Mouse (Mus musculus) embryonic facial prominence, embryonic 14.5 days (tissue): Measurements from ENCODE around the gene Gm13090. TPM values are rescaled to one million over a fixed set of nuclear protein-coding genes. Genes with fewer than 3 reads are reported as not detected.
A peak's percentile ranks its signal among the peaks of the same experiment; 100 is the strongest.

ENCODE experiments used
- ATAC-seq: fragments of 200-750 bp; cut with Nextera tagmentation; 2 replicates; pipeline ENCODE4 v1.8.0; 2017; ENCODE audit warnings: low read depth, moderate number of reproducible peaks, moderate TSS enrichment
- DNase-seq: peaks from one replicate; pipeline ENCODE4 v3.0.0-alpha.2; 2015; ENCODE audit warnings: low spot score
- H3K27ac ChIP-seq: fragments of 300-500 bp; sonication (generic); replicated peaks from 2 replicates; pipeline ENCODE4 v1.5.1; 2014; ENCODE audit warnings: low read depth, mild to moderate bottlenecking, low read length, moderate library complexity
- H3K27me3 ChIP-seq: fragments of 300-500 bp; sonication (generic); replicated peaks from 2 replicates; pipeline ENCODE4 v1.6.1; 2014; ENCODE audit warnings: low read length; ENCODE audit not compliant: control insufficient read depth, insufficient read depth
- H3K36me3 ChIP-seq: fragments of 300-500 bp; sonication (generic); 2 replicates; pipeline ENCODE4 v1.6.1; 2014; ENCODE audit warnings: low read length, mixed read lengths; ENCODE audit not compliant: control insufficient read depth, insufficient read depth
- H3K4me1 ChIP-seq: fragments of 300-500 bp; sonication (generic); 2 replicates; pipeline ENCODE4 v1.6.1; 2014; ENCODE audit warnings: antibody characterized with exemption, low read length; ENCODE audit not compliant: control insufficient read depth, insufficient read depth
- H3K4me2 ChIP-seq: fragments of 300-500 bp; sonication (generic); 2 replicates; pipeline ENCODE4 v1.6.1; 2014; ENCODE audit warnings: low read depth, mild to moderate bottlenecking, low read length, moderate library complexity, mixed read lengths
- H3K4me3 ChIP-seq: fragments of 300-500 bp; sonication (generic); 2 replicates; pipeline ENCODE4 v1.5.1; 2014; ENCODE audit warnings: low read depth, mild to moderate bottlenecking, low read length
- H3K9ac ChIP-seq: fragments of 300-500 bp; sonication (generic); 2 replicates; pipeline ENCODE4 v1.6.1; 2014; ENCODE audit warnings: low read depth, mild to moderate bottlenecking, low read length, moderate library complexity, mixed read lengths
- H3K9me3 ChIP-seq: fragments of 300-500 bp; sonication (generic); 2 replicates; pipeline ENCODE4 v1.6.1; 2016; ENCODE audit warnings: low read length; ENCODE audit not compliant: control insufficient read depth
- WGBS: fragments of 180-500 bp; shearing (Covaris S2); extraction: QIAGEN DNeasy Blood & Tissue Kit; methylation state at CpG from one replicate; pipeline ENCODE4 v1.1.7; 2014; 5-methylcytosine and 5-hydroxymethylcytosine counted together
- polyA plus RNA-seq: library from polyadenylated mRNA; unstranded; fragments of >200 nt; fragmentation: Nextera tagmentation; extraction: Ambion mirVana; gene quantifications from 2 replicates; pipeline ENCODE4 v1.2.1, GENCODE M21; 2014

Gene Gm13090
- not detected in 2 replicates for polyA plus RNA-seq

GRCm38 (mm10) chr4:151089270-151089669 is at the start of gene Gm13090:
TSS of gene Gm13090 (plus strand) at chr4:151089570.
- Histone ChIP-seq H3K9ac (peak within 1 kb of the TSS; percentile 34; the same call in 1 of the 2 replicates), H3K9me3 (no peaks in the 10 kb centered on the region), H3K27me3 (no peaks in the 10 kb centered on the region), H3K4me3 (no peak within 1 kb of the TSS), H3K27ac (no peak within 1 kb of the TSS), H3K4me1 (no peaks in the 10 kb centered on the region), H3K4me2 (no peak within 1 kb of the TSS), H3K36me3 (peaks cover 12% of the 10 kb centered on the region; the same call in 1 of the 2 replicates)
- WGBS = 89% methylated on average over 7 of the region's 7 CpGs
- no peak for DNase-seq
- ATAC-seq = no peak

GRCm38 (mm10) chr4:151041506-151041905 is 47.9 kb upstream of the Gm13090 start:
- H3K27ac ChIP-seq = no peak overlapping the region
- H3K4me3 ChIP-seq = no peak overlapping the region
- DNase-seq = no peak
- no peak for ATAC-seq
- no peak overlapping the region for H3K4me2 ChIP-seq
- no peaks in the 10 kb centered on the region for H3K36me3 ChIP-seq
- no peaks in the 10 kb centered on the region for H3K27me3 ChIP-seq
- 81% methylated on average over 5 of the region's 5 CpGs for WGBS
- H3K4me1 ChIP-seq = no peaks in the 10 kb centered on the region
- no peaks in the 10 kb centered on the region for H3K9me3 ChIP-seq
- H3K9ac ChIP-seq = no peak overlapping the region

- no peaks in the 10 kb centered on the region for H3K9me3 ChIP-seq
- peak overlapping the region; percentile 62 for H3K4me3 ChIP-seq
- ATAC-seq = no peak
- peak overlapping the region; percentile 70 for H3K9ac ChIP-seq
- no peak overlapping the region for H3K27ac ChIP-seq
- 0 out of 2 replicates have a peak, but pooled peaks cover 7% of the 10 kb centered on the region for H3K36me3 ChIP-seq
- H3K4me1 ChIP-seq = no peaks in the 10 kb centered on the region
- peak overlapping the region; percentile 98 for H3K4me2 ChIP-seq
- 45% methylated on average over 5 of the region's 5 CpGs for WGBS
- DNase-seq = no peak
- H3K27me3 ChIP-seq = no peaks in the 10 kb centered on the region
These were observed 46.1 kb upstream of the Gm13090 start for GRCm38 (mm10) chr4:151043281-151043680.

- Histone ChIP-seq H3K4me3 (peak within 1 kb of the TSS; percentile 62), H3K27me3 (no peaks in the 10 kb centered on the region), H3K4me2 (peak within 1 kb of the TSS; percentile 98), H3K36me3 (peaks cover 17% of the 10 kb centered on the region; the same call in 1 of the 2 replicates), H3K9me3 (no peaks in the 10 kb centered on the region), H3K27ac (no peak within 1 kb of the TSS), H3K4me1 (no peaks in the 10 kb centered on the region), H3K9ac (peak within 1 kb of the TSS; percentile 70)
- ATAC-seq = peak; percentile 98
- peak; percentile 97 for DNase-seq
- under 1% methylated on average over 38 of the region's 79 CpGs for WGBS
These were observed 45.1 kb upstream of the Gm13090 start, which contains the start of gene Per3 for GRCm38 (mm10) chr4:151044037-151044943. TSS of gene Per3 (minus strand) at chr4:151044665.

GRCm38 (mm10) chr4:151044944-151045570 is 44.3 kb upstream of the Gm13090 start:
- H3K4me2 ChIP-seq = peak overlapping the region; percentile 98
- no peaks in the 10 kb centered on the region for H3K9me3 ChIP-seq
- ATAC-seq (no peak), DNase-seq (no peak)
- no peaks in the 10 kb centered on the region for H3K27me3 ChIP-seq
- no peaks in the 10 kb centered on the region for H3K4me1 ChIP-seq
- WGBS = 3% methylated on average over 21 of the region's 21 CpGs
- H3K4me3 ChIP-seq = peak overlapping the region; percentile 62
- H3K36me3 ChIP-seq = peaks cover 25% of the 10 kb centered on the region; the same call in 1 of the 2 replicates
- peak overlapping the region; percentile 70 for H3K9ac ChIP-seq
- no peak overlapping the region for H3K27ac ChIP-seq

GRCm38 (mm10) chr4:151046524-151046923 is 42.8 kb upstream of the Gm13090 start:
- H3K27ac ChIP-seq = no peak overlapping the region
- H3K9me3 ChIP-seq = no peaks in the 10 kb centered on the region
- no peaks in the 10 kb centered on the region for H3K4me1 ChIP-seq
- no peaks in the 10 kb centered on the region for H3K27me3 ChIP-seq
- WGBS = 91% methylated on average over 3 of the region's 3 CpGs
- no peak overlapping the region for H3K4me3 ChIP-seq
- DNase-seq (no peak), ATAC-seq (no peak)
- no peak overlapping the region for H3K4me2 ChIP-seq
- H3K36me3 ChIP-seq = peaks cover 38% of the 10 kb centered on the region
- H3K9ac ChIP-seq = no peak overlapping the region

- H3K27me3 ChIP-seq = no peaks in the 10 kb centered on the region
- no peaks in the 10 kb centered on the region for H3K4me1 ChIP-seq
- no peaks in the 10 kb centered on the region for H3K9me3 ChIP-seq
- peaks cover 74% of the 10 kb centered on the region for H3K36me3 ChIP-seq
- no peak overlapping the region for H3K4me2 ChIP-seq
- ATAC-seq (no peak), DNase-seq (no peak)
- no peak overlapping the region for H3K9ac ChIP-seq
- no peak overlapping the region for H3K4me3 ChIP-seq
- WGBS = 88% methylated on average over 1 of the region's 1 CpGs
- no peak overlapping the region for H3K27ac ChIP-seq
These were observed 38.2 kb upstream of the Gm13090 start for GRCm38 (mm10) chr4:151051162-151051561.

GRCm38 (mm10) chr4:151057347-151058321 is 31.7 kb upstream of the Gm13090 start, which contains the start of gene Vamp3:
TSS of gene Vamp3 (minus strand) at chr4:151057963.
- peak within 1 kb of the TSS; percentile 95 for H3K27ac ChIP-seq
- peak; percentile 99 for ATAC-seq
- no peaks in the 10 kb centered on the region for H3K27me3 ChIP-seq
- peak within 1 kb of the TSS; percentile 61 for H3K4me2 ChIP-seq
- peak within 1 kb of the TSS; percentile 97 for H3K9ac ChIP-seq
- DNase-seq = peak; percentile 100
- 0 out of 2 replicates have a peak, but pooled peaks cover 4% of the 10 kb centered on the region for H3K4me1 ChIP-seq
- peaks cover 31% of the 10 kb centered on the region for H3K36me3 ChIP-seq
- peaks cover 4% of the 10 kb centered on the region; the same call in 1 of the 2 replicates for H3K9me3 ChIP-seq
- peak within 1 kb of the TSS; percentile 97 for H3K4me3 ChIP-seq
- under 1% methylated on average over 50 of the region's 114 CpGs for WGBS
